Mouse (Mus musculus) gastrocnemius, postnatal 14 days (tissue): ENCODE measurements around the gene Fam71e1. TPM values are rescaled to one million over a fixed set of nuclear protein-coding genes. Genes with fewer than 3 reads are reported as not detected.

Experiments used
- DNase-seq: peaks from one replicate; pipeline ENCODE4 v3.0.0; 2021; ENCODE audit warnings: mixed read lengths
- intact Hi-C: fragments of 180-260 bp; cut with DNase I; formaldehyde crosslinking; loops from one replicate; pipeline ENCODE4 v1.15.1; 2025; ENCODE audit warnings: low total_unique reads
- long read RNA-seq, 2 experiments: library from polyadenylated mRNA; stranded (forward); transcript quantifications; one replicate each; pipeline ENCODE4 v2.0.0; 2021
- total RNA-seq, 2 experiments: library from RNA; stranded (reverse); gene quantifications; 2 replicates each; pipeline ENCODE4 v1.2.3; 2021

The Fam71e1 gene
- 1 to 10 TPM; 3.8 to 4.7 TPM for total RNA-seq
- long read RNA-seq, experiment 1, partial matches to known transcripts = 0 of 3 reads
- long read RNA-seq, experiment 1, other reads (novel, unspliced or antisense) = 0 of 3 reads
- long read RNA-seq, experiment 2, partial matches to known transcripts = 0 of 5 reads
- long read RNA-seq, experiment 2, other reads (novel, unspliced or antisense) = 1 of 5 reads

DNA sequence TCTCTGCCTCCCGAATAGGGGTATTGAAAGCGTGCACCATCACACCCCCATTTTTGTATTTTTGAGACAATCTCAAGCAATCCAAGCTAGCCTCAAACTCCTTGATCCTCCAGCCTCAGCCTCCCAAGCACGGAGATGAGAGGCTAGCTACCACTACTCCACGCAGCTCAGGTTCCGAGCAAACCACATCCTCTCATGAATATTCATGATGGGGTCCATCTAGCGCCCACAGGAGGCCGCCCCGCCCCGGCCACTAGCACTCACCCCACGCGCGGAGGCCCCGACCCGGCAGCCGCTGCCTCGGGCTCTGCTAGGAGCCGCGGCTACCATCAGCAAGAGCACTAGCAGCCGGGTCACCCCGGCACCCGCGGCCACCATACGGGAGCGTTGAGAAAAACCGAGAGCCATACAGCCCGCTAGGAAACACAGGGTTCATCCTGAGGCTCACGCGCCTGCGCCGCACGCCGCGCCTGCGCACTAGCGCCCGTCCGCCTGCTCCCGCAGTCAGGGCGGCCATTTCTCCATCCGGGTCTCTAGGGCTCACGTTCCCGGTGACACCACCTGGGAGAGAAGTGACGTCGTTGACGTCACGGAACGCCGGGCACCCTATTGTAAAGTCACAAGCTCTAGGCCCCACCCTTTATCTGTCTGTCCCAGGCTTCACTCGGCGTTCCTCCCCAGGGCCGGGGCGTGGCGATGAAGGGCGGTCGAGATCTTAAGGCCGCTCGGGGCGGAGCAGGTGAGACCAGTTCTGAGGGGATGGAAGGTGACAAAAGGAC is at the start of gene Fam71e1, which contains the start of gene Emc10:
Gene Fam71e1 (plus strand): TSS at position 590 of the 779 bp plus-strand sequence.
Gene Emc10 (minus strand): TSS at position 538 of the 779 bp plus-strand sequence.
- intact Hi-C loops = no loop called here
- peak; percentile 95 for DNase-seq

DNA sequence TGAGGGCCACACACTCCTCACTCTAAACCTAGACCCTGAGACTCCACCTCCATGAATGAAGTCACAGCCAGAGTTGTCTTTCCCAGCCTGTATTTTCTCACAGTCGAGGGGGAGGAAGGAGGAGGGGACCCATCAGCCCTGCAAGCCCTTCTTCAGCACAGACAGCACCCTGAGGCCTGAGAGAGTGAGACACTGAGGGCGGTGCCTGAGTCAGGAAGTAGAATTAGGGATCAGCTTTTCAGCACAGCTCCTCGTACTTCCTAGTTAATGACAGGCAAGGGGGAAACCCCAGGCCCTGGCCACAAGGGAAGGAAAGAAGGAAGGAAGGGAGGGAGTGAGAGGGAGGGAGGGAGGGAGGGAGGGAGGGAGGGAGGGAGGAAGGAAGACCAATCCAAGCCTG is 43.1 kb upstream of the Fam71e1 start:
- DNase-seq = peak; percentile 2
- intact Hi-C loops = no loop called here

DNA sequence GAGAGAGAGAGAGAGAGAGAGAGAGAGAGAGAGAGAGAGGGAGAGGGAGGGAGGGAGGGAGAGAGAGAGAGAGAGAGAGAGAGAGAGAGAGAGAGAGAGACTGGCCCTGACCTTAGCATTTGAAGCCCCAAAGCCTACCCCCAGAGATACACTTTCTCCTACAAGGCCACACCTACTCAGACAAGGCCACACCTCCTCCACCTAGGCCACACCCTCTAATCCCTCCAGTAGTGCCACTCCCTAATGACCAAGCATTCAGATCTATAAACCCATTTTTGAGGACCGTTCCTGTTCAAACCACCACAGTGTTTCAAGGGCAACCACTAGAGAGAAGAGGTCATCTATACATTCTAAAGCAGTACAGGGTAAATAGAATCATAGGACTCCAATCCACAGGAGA is 40.1 kb upstream of the Fam71e1 start:
- intact Hi-C loops = no loop called here

DNA sequence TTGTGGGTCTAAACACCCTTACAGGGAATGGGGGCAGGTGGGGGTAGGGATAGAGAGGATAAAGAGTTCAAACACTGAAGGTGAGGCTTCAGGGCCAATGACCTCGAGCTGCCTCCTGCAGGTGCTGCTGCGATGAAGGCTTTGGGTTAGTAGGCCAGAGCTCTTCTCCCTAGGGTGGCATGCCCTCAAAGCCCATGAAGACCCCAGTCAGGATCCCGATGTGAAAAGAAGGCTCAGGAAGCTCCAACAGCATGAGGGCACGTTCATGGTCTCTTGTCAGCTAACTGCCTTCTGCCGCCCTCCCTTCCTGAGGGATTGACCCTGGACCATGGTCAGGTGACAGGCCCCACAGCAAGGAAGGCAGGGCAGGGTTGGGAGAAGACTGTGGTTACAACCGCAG is 36.3 kb upstream of the Fam71e1 start:
- intact Hi-C loops = no loop called here
- DNase-seq = no peak

More for the DNA sequence above, 40.1 kb upstream of the Fam71e1 start:
- DNase-seq = no peak

GRCm38 (mm10) chr7:44460767-44461502 is 35.4 kb upstream of the Fam71e1 start:
- no peak for DNase-seq
- intact Hi-C loops = no loop called here

GRCm38 (mm10) chr7:44461503-44462217 is 34.7 kb upstream of the Fam71e1 start:
- intact Hi-C loops = no loop called here

GRCm38 (mm10) chr7:44462218-44463055 is 33.9 kb upstream of the Fam71e1 start:
- intact Hi-C loops = no loop called here
- peak; percentile 58 for DNase-seq

More at GRCm38 (mm10) chr7:44461503-44462217, 34.7 kb upstream of the Fam71e1 start:
- no peak for DNase-seq

- DNase-seq = no peak
- intact Hi-C loops = no loop called here
Measured at GRCm38 (mm10) chr7:44463056-44463425, 33.3 kb upstream of the Fam71e1 start.

- DNase-seq = no peak
- intact Hi-C loops = no loop called here
Measured at GRCm38 (mm10) chr7:44463556-44464225, 32.7 kb upstream of the Fam71e1 start.

GRCm38 (mm10) chr7:44464511-44464910 is 31.9 kb upstream of the Fam71e1 start:
- DNase-seq = no peak
- intact Hi-C loops = no loop called here

DNA sequence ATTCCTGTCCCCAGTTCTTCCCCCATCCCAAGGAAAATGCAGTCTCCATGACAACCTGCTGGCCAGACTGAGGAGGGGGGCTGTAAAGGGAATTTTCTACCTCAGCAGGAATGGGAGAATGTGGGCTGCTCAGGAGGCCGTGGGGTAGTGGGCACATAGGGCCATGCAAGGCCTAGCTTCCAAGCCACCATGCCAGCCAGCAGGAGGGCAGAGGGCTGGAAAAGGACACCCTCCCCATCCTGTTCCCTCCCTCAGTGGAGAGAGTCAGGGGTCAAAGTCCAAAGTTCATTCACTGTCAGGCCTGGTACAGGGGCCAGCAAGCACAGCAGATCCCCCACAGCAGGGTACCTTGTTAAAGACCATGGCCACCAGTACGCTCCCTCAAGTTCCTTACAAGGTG is 31.3 kb upstream of the Fam71e1 start, which contains the start of gene Aspdh:
Gene Aspdh (plus strand): TSS at position 281 of the 400 bp plus-strand sequence.
- intact Hi-C loops = no loop called here
- DNase-seq = no peak

- DNase-seq = no peak
- intact Hi-C loops = no loop called here
Measured at GRCm38 (mm10) chr7:44466006-44466887, 30.1 kb upstream of the Fam71e1 start.

- intact Hi-C loops = no loop called here
- no peak for DNase-seq
Measured at GRCm38 (mm10) chr7:44466888-44467311, 29.5 kb upstream of the Fam71e1 start.

- intact Hi-C loops = no loop called here
- peak; percentile 94 for DNase-seq
Measured at GRCm38 (mm10) chr7:44467811-44468411, 28.5 kb upstream of the Fam71e1 start, which contains the start of gene Josd2. TSS of gene Josd2 (plus strand) at chr7:44467980.

- intact Hi-C loops = no loop called here
Measured at GRCm38 (mm10) chr7:44468644-44469285, 27.6 kb upstream of the Fam71e1 start.

More at GRCm38 (mm10) chr7:44468644-44469285, 27.6 kb upstream of the Fam71e1 start:
- no peak for DNase-seq
